28 mouse cellular contexts compared by ENCODE assay signal in genomic region chr3:58512740-58513139, GRCm38 (mm10).
"Had no signal": no experiment of that assay in that cellular context is flagged by ENCODE, and none has a peak within 500 bp of the region (broad histone marks: within the 10 kb centered on the region; RNA-seq: fewer than 3 reads in every experiment).

No protein-coding gene starts in this region.

- H3K9me3 ChIP-seq: limb, embryonic 10.5 days; limb, embryonic 12.5 days; limb, embryonic 13.5 days; limb, embryonic 15.5 days; liver, embryonic 12.5 days; liver, embryonic 13.5 days; liver, embryonic 15.5 days; lung, embryonic 15.5 days; megakaryocyte, embryonic 14.5 days; midbrain, embryonic 10.5 days; midbrain, embryonic 12.5 days; midbrain, embryonic 13.5 days; midbrain, embryonic 15.5 days; neural tube, embryonic 12.5 days had no signal

- H3K4me2 ChIP-seq: limb, embryonic 12.5 days; limb, embryonic 13.5 days; limb, embryonic 15.5 days; liver, embryonic 11.5 days; liver, embryonic 12.5 days; liver, embryonic 13.5 days; liver, embryonic 15.5 days; lung, embryonic 14.5 days; lung, embryonic 15.5 days; midbrain, embryonic 11.5 days; midbrain, embryonic 12.5 days; midbrain, embryonic 13.5 days; midbrain, embryonic 15.5 days; neural tube, embryonic 12.5 days had no signal

- H3K27ac ChIP-seq: left cerebral cortex, adult 2 months; limb, embryonic 10.5 days; limb, embryonic 12.5 days; limb, embryonic 13.5 days; limb, embryonic 15.5 days; liver, embryonic 12.5 days; liver, embryonic 13.5 days; liver, embryonic 14.5 days; liver, embryonic 15.5 days; lung, embryonic 15.5 days; macrophage; midbrain, embryonic 10.5 days; midbrain, embryonic 12.5 days; midbrain, embryonic 13.5 days; midbrain, embryonic 15.5 days; neural tube, embryonic 12.5 days had no signal

- ATAC-seq: liver, embryonic 12.5 days; liver, postnatal 0 days; midbrain, embryonic 13.5 days; midbrain, embryonic 15.5 days; midbrain, embryonic 16.5 days had no signal

- H3K4me1 ChIP-seq: limb, embryonic 10.5 days; limb, embryonic 12.5 days; limb, embryonic 13.5 days; limb, embryonic 15.5 days; liver, embryonic 15.5 days; lung, embryonic 15.5 days; midbrain, embryonic 10.5 days; midbrain, embryonic 12.5 days; midbrain, embryonic 13.5 days; midbrain, embryonic 15.5 days; neural tube, embryonic 12.5 days had no signal

- H3K36me3 ChIP-seq: limb, embryonic 10.5 days; limb, embryonic 12.5 days; limb, embryonic 13.5 days; limb, embryonic 15.5 days; liver, embryonic 12.5 days; liver, embryonic 13.5 days; liver, embryonic 15.5 days; lung, embryonic 15.5 days; midbrain, embryonic 10.5 days; midbrain, embryonic 12.5 days; midbrain, embryonic 13.5 days; midbrain, embryonic 15.5 days; neural tube, embryonic 12.5 days had no signal

- H3K9ac ChIP-seq: limb, embryonic 12.5 days; limb, embryonic 13.5 days; limb, embryonic 15.5 days; liver, embryonic 12.5 days; liver, embryonic 13.5 days; liver, embryonic 14.5 days; liver, embryonic 15.5 days; liver, postnatal 0 days; lung, embryonic 14.5 days; lung, embryonic 15.5 days; midbrain, embryonic 12.5 days; midbrain, embryonic 13.5 days; midbrain, embryonic 15.5 days; neural tube, embryonic 12.5 days had no signal

- H3K27me3 ChIP-seq: limb, embryonic 12.5 days; limb, embryonic 13.5 days; limb, embryonic 15.5 days; liver, embryonic 12.5 days; liver, embryonic 13.5 days; liver, embryonic 15.5 days; lung, embryonic 15.5 days; megakaryocyte, embryonic 14.5 days; midbrain, embryonic 12.5 days; midbrain, embryonic 13.5 days; midbrain, embryonic 15.5 days; neural tube, embryonic 12.5 days had no signal

- DNase-seq: left cerebral cortex, postnatal 4 days; liver; liver, embryonic 13.5 days; liver, postnatal 0 days; lung, adult 2 months; lung, embryonic 14.5 days; lung, postnatal 14 days; midbrain, embryonic 14.5 days had no signal

- H3K4me3 ChIP-seq: left cerebral cortex, adult 2 months; limb, embryonic 10.5 days; limb, embryonic 12.5 days; limb, embryonic 13.5 days; limb, embryonic 15.5 days; liver, embryonic 12.5 days; liver, embryonic 13.5 days; liver, embryonic 15.5 days; lung, embryonic 15.5 days; megakaryocyte, embryonic 14.5 days; midbrain, embryonic 10.5 days; midbrain, embryonic 12.5 days; midbrain, embryonic 13.5 days; midbrain, embryonic 15.5 days; myocyte; neural tube, embryonic 12.5 days had no signal
